Mouse (Mus musculus) liver, embryonic 11.5 days (tissue): Measurements from ENCODE around the gene Gm8206. TPM values are rescaled to one million over a fixed set of nuclear protein-coding genes. Genes with fewer than 3 reads are reported as not detected.
"Not testable (repeated sequence)": the region's sequence is repeated elsewhere in the genome, so short reads cannot be mapped to it uniquely, and the experiment has no call there.

Source experiments
- ATAC-seq: fragments of 200-750 bp; cut with Nextera tagmentation; replicated peaks from 2 replicates; pipeline ENCODE4 v1.8.0; 2017; ENCODE audit warnings: moderate number of reproducible peaks, mild to moderate bottlenecking, moderate TSS enrichment, moderate library complexity; ENCODE audit not compliant: low FRiP score
- DNase-seq: peaks from one replicate; pipeline ENCODE4 v3.0.0-alpha.2; 2017; ENCODE audit warnings: low spot score
- H3K27ac ChIP-seq: fragments of 300-500 bp; sonication (generic); 2 replicates; pipeline ENCODE4 v1.5.1; 2014; ENCODE audit warnings: mild to moderate bottlenecking, low read depth, low read length, control low read depth
- H3K27me3 ChIP-seq: fragments of 300-500 bp; sonication (generic); replicated peaks from 2 replicates; pipeline ENCODE4 v1.6.1; 2014; ENCODE audit warnings: low read length, mixed read lengths; ENCODE audit not compliant: control insufficient read depth, insufficient read depth
- H3K36me3 ChIP-seq: fragments of 300-500 bp; sonication (generic); 2 replicates; pipeline ENCODE4 v1.6.1; 2014; ENCODE audit warnings: mild to moderate bottlenecking, low read length, moderate library complexity, mixed read lengths; ENCODE audit not compliant: control insufficient read depth, insufficient read depth
- H3K4me1 ChIP-seq: fragments of 300-500 bp; sonication (generic); replicated peaks from 2 replicates; pipeline ENCODE4 v1.6.1; 2014; ENCODE audit warnings: low read length, mixed read lengths; ENCODE audit not compliant: control insufficient read depth, insufficient read depth
- H3K4me2 ChIP-seq: fragments of 300-500 bp; sonication (generic); 2 replicates; pipeline ENCODE4 v1.6.1; 2014; ENCODE audit warnings: mild to moderate bottlenecking, control low read depth, moderate library complexity
- H3K4me3 ChIP-seq: fragments of 300-500 bp; sonication (generic); 2 replicates; pipeline ENCODE4 v1.5.1; 2014; ENCODE audit warnings: low read depth, low read length, control low read depth
- H3K9ac ChIP-seq: fragments of 300-500 bp; sonication (generic); 2 replicates; pipeline ENCODE4 v1.6.1; 2014; ENCODE audit warnings: low read depth, low read length, control low read depth
- H3K9me3 ChIP-seq: fragments of 300-500 bp; sonication (generic); 2 replicates; pipeline ENCODE4 v1.6.1; 2016; ENCODE audit warnings: low read length, inconsistent platforms, mixed read lengths; ENCODE audit not compliant: control insufficient read depth
- WGBS: fragments of 180-500 bp; shearing (Covaris S2); extraction: QIAGEN DNeasy Blood & Tissue Kit; methylation state at CpG from one replicate; pipeline ENCODE4 v1.1.7; 2014; 5-methylcytosine and 5-hydroxymethylcytosine counted together
- polyA plus RNA-seq: library from polyadenylated mRNA; unstranded; fragments of >200 nt; fragmentation: Nextera tagmentation; extraction: Ambion mirVana; gene quantifications from 2 replicates; pipeline ENCODE4 v1.2.1, GENCODE M21; 2014

Gm8206 gene
- 0.59 TPM in 1 of 2 replicates, not detected in the other for polyA plus RNA-seq

GRCm38 (mm10) chr14:6093842-6094241 lies at the start of gene Gm8206:
Gm8206 (minus strand) TSS chr14:6093942.
- H3K4me1 ChIP-seq, H3K9ac ChIP-seq, ATAC-seq, H3K4me3 ChIP-seq, H3K27ac ChIP-seq, H3K9me3 ChIP-seq, H3K27me3 ChIP-seq, DNase-seq, H3K36me3 ChIP-seq, H3K4me2 ChIP-seq: not testable (repeated sequence)
- WGBS = 72% methylated on average over 2 of the region's 3 CpGs

GRCm38 (mm10) chr14:6125707-6126106 lies 32.0 kb upstream of the Gm8206 start, which contains the start of gene Gm3476:
Gm3476 (minus strand) TSS chr14:6125807.
- H3K27me3 ChIP-seq, ATAC-seq, H3K9me3 ChIP-seq, H3K9ac ChIP-seq, H3K4me1 ChIP-seq, H3K4me3 ChIP-seq, H3K27ac ChIP-seq, H3K36me3 ChIP-seq, DNase-seq, H3K4me2 ChIP-seq: not testable (repeated sequence)
- WGBS = no CpG with 5 or more reads among the region's 1 CpGs

GRCm38 (mm10) chr14:6108272-6108925 lies 14.7 kb upstream of the Gm8206 start, which contains the start of gene Gm3468:
Gm3468 (minus strand) TSS chr14:6108665.
- not testable (repeated sequence) for H3K9ac ChIP-seq, H3K27me3 ChIP-seq, H3K27ac ChIP-seq, H3K9me3 ChIP-seq, H3K4me1 ChIP-seq, ATAC-seq, H3K36me3 ChIP-seq
- Histone ChIP-seq H3K4me3 (peak within 1 kb of the TSS; percentile 23), H3K4me2 (peak within 1 kb of the TSS; percentile 37)
- 2% methylated on average over 34 of the region's 51 CpGs for whole genome bisulfite sequencing
- peak; percentile 70 for DNase-seq

GRCm38 (mm10) chr14:6107500-6107899 lies 13.8 kb upstream of the Gm8206 start:
- H3K27ac ChIP-seq, H3K27me3 ChIP-seq, H3K4me1 ChIP-seq, H3K36me3 ChIP-seq, ATAC-seq, H3K9me3 ChIP-seq, H3K4me3 ChIP-seq, H3K9ac ChIP-seq: not testable (repeated sequence)
- DNase-seq = peak; percentile 17
- peak overlapping the region; percentile 37 for H3K4me2 ChIP-seq
- WGBS = 15% methylated on average over 8 of the region's 9 CpGs

GRCm38 (mm10) chr14:6058167-6058566 lies 35.6 kb downstream of the Gm8206 start, which contains the start of gene Gm6337:
Gm6337 (minus strand) TSS chr14:6058267.
- not testable (repeated sequence) for ATAC-seq, H3K9ac ChIP-seq, H3K27me3 ChIP-seq, H3K4me1 ChIP-seq, H3K27ac ChIP-seq, H3K36me3 ChIP-seq, H3K4me3 ChIP-seq, H3K4me2 ChIP-seq, H3K9me3 ChIP-seq, DNase-seq
- WGBS = 68% methylated on average over 2 of the region's 4 CpGs

- not testable (repeated sequence) for H3K36me3 ChIP-seq, H3K4me2 ChIP-seq, ATAC-seq, H3K27ac ChIP-seq, H3K4me3 ChIP-seq, H3K27me3 ChIP-seq, H3K4me1 ChIP-seq, DNase-seq, H3K9ac ChIP-seq, H3K9me3 ChIP-seq
- WGBS = 74% methylated on average over 4 of the region's 7 CpGs
These were observed 106.6 kb downstream of the Gm8206 start for GRCm38 (mm10) chr14:5987136-5987535.

GRCm38 (mm10) chr14:5979037-5979436 lies 114.7 kb downstream of the Gm8206 start, which contains the start of gene Gm3453:
Gm3453 (minus strand) TSS chr14:5979137.
- not testable (repeated sequence) for H3K36me3 ChIP-seq, ATAC-seq, DNase-seq, H3K9me3 ChIP-seq, H3K4me1 ChIP-seq, H3K4me3 ChIP-seq, H3K27me3 ChIP-seq, H3K9ac ChIP-seq, H3K4me2 ChIP-seq, H3K27ac ChIP-seq
- 39% methylated on average over 2 of the region's 2 CpGs for WGBS
